ENCODE assay signal across 11 mouse cellular contexts in genomic region chr16:4905591-4905990, GRCm38 (mm10).
"Had no signal": no experiment of that assay in that cellular context is flagged by ENCODE, and none has a peak within 500 bp of the region (broad histone marks: within the 10 kb centered on the region; RNA-seq: fewer than 3 reads in every experiment).

No protein-coding gene starts in this region.

- H3K9ac ChIP-seq: liver, embryonic 13.5 days; liver, postnatal 0 days; midbrain, embryonic 13.5 days; neural tube, embryonic 15.5 days had no signal

- H3K4me2 ChIP-seq: liver, embryonic 13.5 days; midbrain, embryonic 13.5 days; neural tube, embryonic 15.5 days had no signal

- H3K4me3 ChIP-seq: left cerebral cortex, adult 2 months; liver, embryonic 13.5 days; midbrain, embryonic 13.5 days; neural tube, embryonic 15.5 days had no signal

- H3K27ac ChIP-seq: left cerebral cortex, adult 2 months; liver, embryonic 13.5 days; midbrain, embryonic 13.5 days; neural tube, embryonic 15.5 days had no signal

- ATAC-seq: liver, postnatal 0 days; midbrain, embryonic 13.5 days had no signal

- H3K9me3 ChIP-seq: liver, embryonic 13.5 days; midbrain, embryonic 13.5 days; neural tube, embryonic 15.5 days had no signal

- DNase-seq: kidney, adult 8-10 months; kidney, postnatal 25 days; liver; liver, embryonic 13.5 days; liver, postnatal 0 days; right cerebral cortex, adult 18-20 months; right cerebral cortex, postnatal 25 days; thymus, postnatal 36 days had no signal

- H3K27me3 ChIP-seq: liver, embryonic 13.5 days; midbrain, embryonic 13.5 days; neural tube, embryonic 15.5 days had no signal
